Mouse (Mus musculus): Measurements from ENCODE around the gene Ccdc91.

GRCm38 (mm10) chr6:147662610-147663009 lies 187.0 kb downstream of the Ccdc91 start:
- no peak for TF ChIP-seq MEF2A (IDR thresholded peaks at IDR 0.05; ENCODE audit: borderline replicate concordance, low read depth, low read length)
- no peak for TF ChIP-seq MYC (IDR thresholded peaks at IDR 0.05; ENCODE audit: low read depth, low read length)
- TF ChIP-seq EP300 (IDR thresholded peaks at IDR 0.05; ENCODE audit: low read length), result no peak
- TF ChIP-seq CTCF (conservative IDR thresholded peaks at IDR 0.05 in 1 of 2, IDR thresholded peaks at IDR 0.05 in 1 of 2; ENCODE audit: low read depth in 2 of 2, low read length in 2 of 2), result no peak
- TF ChIP-seq HCFC1 (IDR thresholded peaks at IDR 0.05; ENCODE audit: low read depth, low read length), result no peak
- TF ChIP-seq USF1 (IDR thresholded peaks at IDR 0.05; ENCODE audit: low read depth, low read length), result no peak
- no peak for TF ChIP-seq POLR2A (IDR thresholded peaks at IDR 0.05; ENCODE audit: low read depth, low read length)
